Mouse (Mus musculus): ENCODE data around the gene Col4a3. TPM values are rescaled to one million over a fixed set of nuclear protein-coding genes. Genes with fewer than 3 reads are reported as not detected.

The Col4a3 gene
- total and polyA plus RNA-seq, 3 experiments: not detected

DNA sequence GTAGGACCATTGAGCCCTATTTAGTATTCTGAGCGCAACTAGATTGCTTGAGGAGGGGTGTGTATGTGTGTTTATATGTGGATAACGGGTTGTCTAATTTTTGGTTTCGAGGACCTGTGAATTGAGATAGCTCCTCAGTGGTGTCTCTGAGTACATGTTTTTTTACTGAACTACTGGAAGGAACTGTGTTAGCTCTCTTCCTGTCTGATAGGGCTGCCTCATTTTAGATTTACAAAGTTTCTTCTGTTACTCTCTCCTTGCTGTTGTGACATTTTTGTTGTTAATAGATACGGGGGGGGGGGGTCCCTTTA is 139.1 kb downstream of the Col4a3 start:
- H3K4me2 ChIP-seq (ENCODE audit: insufficient read depth, low read depth, poor library complexity, severe bottlenecking): peak overlapping the region; percentile 97
- peak overlapping the region; percentile 97 for H3K9ac ChIP-seq (ENCODE audit: insufficient read depth, low read depth)

DNA sequence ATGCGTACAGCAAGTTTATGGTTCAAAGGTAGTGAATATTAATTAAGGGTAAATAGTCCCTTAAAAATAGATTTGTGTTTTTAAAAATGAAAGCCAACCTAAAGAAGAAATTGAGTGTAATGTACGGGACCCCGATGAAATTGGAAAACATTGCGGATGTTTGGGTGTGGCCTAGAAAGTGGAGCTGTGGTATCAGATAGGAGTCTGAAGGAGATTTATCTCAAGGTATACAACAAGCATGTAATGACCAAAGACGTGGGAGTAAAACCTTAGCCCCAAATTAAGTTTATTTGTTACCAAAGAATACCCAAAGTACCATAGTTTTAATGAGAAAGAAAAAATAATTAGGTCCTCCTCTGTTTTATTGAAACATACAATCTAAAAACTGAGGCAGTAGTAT is 139.8 kb downstream of the Col4a3 start:
- TF ChIP-seq USF1 (IDR thresholded peaks at IDR 0.05; ENCODE audit: low read depth, low read length) (no peak), UBTF (IDR thresholded peaks at IDR 0.05; ENCODE audit: low read depth, low read length) (no peak), NRF1 (IDR thresholded peaks at IDR 0.05; ENCODE audit: low read depth, low read length) (no peak), E2F4 (IDR thresholded peaks at IDR 0.05; ENCODE audit: insufficient replicate concordance, low read depth, low read length) (no peak)
- DNase-seq (ENCODE audit: extremely low read depth): no peak
- Histone ChIP-seq H3K4me1 (ENCODE audit: control insufficient read depth in 1 of 2, insufficient read depth in 2 of 2) (peaks cover 0 to 20% of the 10 kb centered on the region in 2 experiments; a peak in 2 of 4 replicates), H3K27me3 (replicated peaks) (no peaks in the 10 kb centered on the region), H3K36me3 (replicated peaks in 1 of 2; ENCODE audit: control insufficient read depth in 1 of 2, insufficient read depth in 1 of 2, low read length in 1 of 2) (peaks cover 25 to 43% of the 10 kb centered on the region in 2 experiments), H3K79me2 (replicated peaks; ENCODE audit: control insufficient read depth, extremely low read depth, insufficient read depth, poor library complexity, severe bottlenecking) (peaks cover 17% of the 10 kb centered on the region), H3K9me3 (replicated peaks; ENCODE audit: low read length) (no peaks in the 10 kb centered on the region), H3K4me2 (ENCODE audit: insufficient read depth, low read depth, poor library complexity, severe bottlenecking) (peak overlapping the region; percentile 44; the same call in 1 of the 2 replicates), H3K9ac (ENCODE audit: insufficient read depth, low read depth) (no peak overlapping the region), H3K27ac (ENCODE audit: insufficient read depth, low read depth) (no peak overlapping the region), H3K4me3 (replicated peaks in 1 of 3; ENCODE audit: low read depth in 2 of 3, low read length in 2 of 3, poor library complexity in 1 of 3) (no peak overlapping the region)
- dilution Hi-C loops (cut with MboI; ENCODE audit: extremely low pct_ligation_motif_present, extremely low pct_unique_long_range_greater_than_20kb, low sequenced_read_pairs) (no loop called here), in situ Hi-C loops (cut with MboI; ENCODE audit: low pct_ligation_motif_present, low pct_unique_long_range_greater_than_20kb, low sequenced_read_pairs) (no loop called here)

More for the DNA sequence above, 139.1 kb downstream of the Col4a3 start:
- in situ Hi-C loops (cut with MboI; ENCODE audit: low pct_ligation_motif_present, low pct_unique_long_range_greater_than_20kb, low sequenced_read_pairs) (no loop called here), dilution Hi-C loops (cut with MboI; ENCODE audit: extremely low pct_ligation_motif_present, extremely low pct_unique_long_range_greater_than_20kb, low sequenced_read_pairs) (no loop called here)
- H3K79me2 ChIP-seq (replicated peaks; ENCODE audit: control insufficient read depth, extremely low read depth, insufficient read depth, poor library complexity, severe bottlenecking): peaks cover 17% of the 10 kb centered on the region
- peaks cover 20 to 36% of the 10 kb centered on the region in 2 experiments for H3K36me3 ChIP-seq (replicated peaks in 1 of 2; ENCODE audit: control insufficient read depth in 1 of 2, insufficient read depth in 1 of 2, low read length in 1 of 2)
- DNase-seq (ENCODE audit: extremely low read depth): peak; percentile 3
- no peak overlapping the region for H3K27ac ChIP-seq (ENCODE audit: insufficient read depth, low read depth)
- TF ChIP-seq CHD1 (IDR thresholded peaks at IDR 0.05; ENCODE audit: low read depth, low read length) (0 out of 2 replicates have a peak, but pooled peaks have one; percentile 36), MEF2A (IDR thresholded peaks at IDR 0.05; ENCODE audit: borderline replicate concordance, low read depth, low read length) (no peak)
- no peaks in the 10 kb centered on the region for H3K27me3 ChIP-seq (replicated peaks)
- peak overlapping the region; percentile 79 to 94 (median 79) for H3K4me3 ChIP-seq (replicated peaks in 1 of 3; ENCODE audit: low read depth in 2 of 3, low read length in 2 of 3, poor library complexity in 1 of 3)
- H3K4me1 ChIP-seq (ENCODE audit: control insufficient read depth in 1 of 2, insufficient read depth in 2 of 2): peaks cover 0 to 20% of the 10 kb centered on the region in 2 experiments; a peak in 2 of 4 replicates
- H3K9me3 ChIP-seq (replicated peaks; ENCODE audit: low read length): no peaks in the 10 kb centered on the region

DNA sequence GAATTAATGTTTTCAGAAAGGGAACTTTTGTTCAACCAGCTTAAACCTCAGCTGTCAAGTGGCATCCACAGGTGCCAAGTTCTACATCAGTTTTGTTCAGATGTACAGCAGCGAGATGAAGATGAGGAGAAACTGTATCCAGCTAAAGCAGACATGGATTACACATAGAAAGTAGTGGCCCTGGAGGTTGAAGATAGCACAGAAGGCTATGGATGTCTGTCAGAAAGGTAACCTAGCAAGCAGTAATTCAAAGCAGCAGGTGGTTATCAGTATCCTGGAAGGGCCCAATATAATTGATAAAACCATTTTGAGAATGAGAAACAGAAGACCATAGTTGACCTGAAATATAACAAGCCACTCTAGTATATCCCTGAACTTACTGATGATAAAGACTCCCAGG is 146.6 kb downstream of the Col4a3 start:
- Histone ChIP-seq H3K36me3 (replicated peaks in 1 of 2; ENCODE audit: control insufficient read depth in 1 of 2, insufficient read depth in 1 of 2, low read length in 1 of 2) (peaks cover 48 to 97% of the 10 kb centered on the region in 2 experiments), H3K4me3 (replicated peaks in 1 of 3; ENCODE audit: low read depth in 2 of 3, low read length in 2 of 3, poor library complexity in 1 of 3) (no peak overlapping the region), H3K9ac (ENCODE audit: insufficient read depth, low read depth) (no peak overlapping the region), H3K4me1 (ENCODE audit: control insufficient read depth in 1 of 2, insufficient read depth in 2 of 2) (no peaks in the 10 kb centered on the region), H3K9me3 (replicated peaks; ENCODE audit: low read length) (no peaks in the 10 kb centered on the region), H3K79me2 (replicated peaks; ENCODE audit: control insufficient read depth, extremely low read depth, insufficient read depth, poor library complexity, severe bottlenecking) (no peaks in the 10 kb centered on the region; the same call in 1 of the 2 replicates), H3K4me2 (ENCODE audit: insufficient read depth, low read depth, poor library complexity, severe bottlenecking) (no peak overlapping the region), H3K27me3 (replicated peaks) (no peaks in the 10 kb centered on the region), H3K27ac (ENCODE audit: insufficient read depth, low read depth) (no peak overlapping the region)
- in situ Hi-C loops (cut with MboI; ENCODE audit: low pct_ligation_motif_present, low pct_unique_long_range_greater_than_20kb, low sequenced_read_pairs) (no loop called here), dilution Hi-C loops (cut with MboI; ENCODE audit: extremely low pct_ligation_motif_present, extremely low pct_unique_long_range_greater_than_20kb, low sequenced_read_pairs) (no loop called here)
- no peak for TF ChIP-seq CTCF (conservative IDR thresholded peaks at IDR 0.05 in 1 of 2, IDR thresholded peaks at IDR 0.05 in 1 of 2; ENCODE audit: low read depth in 2 of 2, low read length in 2 of 2)
- no peak for TF ChIP-seq ZMIZ1 (IDR thresholded peaks at IDR 0.05; ENCODE audit: low read depth, low read length)
- TF ChIP-seq UBTF (IDR thresholded peaks at IDR 0.05; ENCODE audit: low read depth, low read length): no peak
- TF ChIP-seq CHD2 (IDR thresholded peaks at IDR 0.05; ENCODE audit: low read length): no peak
- TF ChIP-seq MYC (IDR thresholded peaks at IDR 0.05; ENCODE audit: low read depth, low read length): no peak
- no peak for TF ChIP-seq USF1 (IDR thresholded peaks at IDR 0.05; ENCODE audit: low read depth, low read length)
- no peak for TF ChIP-seq MXI1 (IDR thresholded peaks at IDR 0.05; ENCODE audit: low read depth, low read length)
- no peak for TF ChIP-seq ETS1 (conservative IDR thresholded peaks at IDR 0.05; ENCODE audit: low read depth, low read length)
- no peak for TF ChIP-seq HCFC1 (IDR thresholded peaks at IDR 0.05; ENCODE audit: low read depth, low read length)
- no peak for TF ChIP-seq NELFE (IDR thresholded peaks at IDR 0.05; ENCODE audit: low read depth, low read length)
- no peak for TF ChIP-seq POLR2AphosphoS2 (IDR thresholded peaks at IDR 0.05; ENCODE audit: low read depth, low read length)
- TF ChIP-seq EP300 (IDR thresholded peaks at IDR 0.05; ENCODE audit: low read length): no peak
- TF ChIP-seq SMC3 (IDR thresholded peaks at IDR 0.05; ENCODE audit: low read depth, low read length): no peak
- TF ChIP-seq RCOR1 (conservative IDR thresholded peaks at IDR 0.05; ENCODE audit: low read depth, low read length): no peak
- TF ChIP-seq ZC3H11A (IDR thresholded peaks at IDR 0.05; ENCODE audit: low read depth, low read length): no peak
- DNase-seq (ENCODE audit: extremely low read depth): no peak
